In the genomic region with DNA sequence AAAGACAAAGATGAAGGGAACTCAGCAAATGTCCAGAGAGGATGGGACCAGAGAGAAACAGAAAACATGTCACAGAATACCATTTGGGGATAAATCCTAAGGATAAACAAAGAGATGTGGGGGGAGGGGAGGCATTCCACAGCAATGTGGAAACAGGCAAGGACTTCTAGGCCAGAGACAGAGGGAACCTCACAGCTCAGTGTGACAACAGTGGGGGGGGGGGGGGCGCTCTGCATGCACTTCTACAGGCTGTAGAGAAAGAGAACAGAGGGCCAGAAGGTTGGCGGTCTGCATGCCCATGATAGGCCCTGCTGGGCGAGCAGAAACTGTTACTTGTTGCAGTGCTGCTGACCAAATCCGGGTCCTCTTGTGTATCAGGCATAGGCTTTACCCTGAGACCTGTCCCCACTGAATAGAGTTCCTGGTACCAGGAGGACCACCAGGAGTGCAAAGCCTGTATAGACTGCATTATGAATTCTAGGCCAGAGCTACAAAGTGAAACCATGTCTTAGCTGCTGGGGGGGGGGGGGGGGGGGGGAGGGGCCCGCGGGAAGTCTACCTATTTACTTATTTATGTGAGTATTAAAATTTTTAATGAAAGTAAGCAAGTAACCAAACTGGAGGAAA, we compare ENCODE assay signal across 12 mouse cellular contexts. TPM values are rescaled to one million over a fixed set of nuclear protein-coding genes. Genes with fewer than 3 reads are reported as not detected.
A peak's percentile ranks its signal among the peaks of the same experiment; 100 is the strongest.
DNase-seq lines count a peak whose midpoint lies in the region; ATAC-seq and TF ChIP-seq lines count a peak whose summit lies in the region.
"Had no signal": no experiment of that assay in that cellular context is flagged by ENCODE, and none has a peak within 500 bp of the region (broad histone marks: within the 10 kb centered on the region; RNA-seq: fewer than 3 reads in every experiment).

No protein-coding gene starts in this region.

- 46% methylated on average over 4 of the region's 6 CpGs for WGBS in heart, postnatal 0 days
- WGBS in midbrain, embryonic 11.5 days = 20% methylated on average over 5 of the region's 6 CpGs
- WGBS in midbrain, embryonic 16.5 days = 26% methylated on average over 6 of the region's 6 CpGs
- WGBS in embryonic facial prominence, embryonic 12.5 days = 43% methylated on average over 3 of the region's 6 CpGs

- no peaks in the 10 kb centered on the region for H3K36me3 ChIP-seq in heart, postnatal 0 days (replicated peaks; ENCODE audit: control insufficient read depth, insufficient read depth, low read length)
- no peaks in the 10 kb centered on the region for H3K36me3 ChIP-seq in midbrain, embryonic 11.5 days (ENCODE audit: control insufficient read depth, insufficient read depth, low read length)
- H3K36me3 ChIP-seq in midbrain, embryonic 16.5 days (ENCODE audit: control insufficient read depth, insufficient read depth, low read length) = no peaks in the 10 kb centered on the region
- no peaks in the 10 kb centered on the region for H3K36me3 ChIP-seq in embryonic facial prominence, embryonic 12.5 days

- H3K9me3 ChIP-seq in heart, postnatal 0 days (replicated peaks; ENCODE audit: control insufficient read depth, low read length) = no peaks in the 10 kb centered on the region
- H3K9me3 ChIP-seq in midbrain, embryonic 11.5 days (ENCODE audit: control insufficient read depth, low read length) = no peaks in the 10 kb centered on the region
- H3K9me3 ChIP-seq in midbrain, embryonic 16.5 days (replicated peaks; ENCODE audit: control insufficient read depth, low read length, poor library complexity, severe bottlenecking) = no peaks in the 10 kb centered on the region
- H3K9me3 ChIP-seq in embryonic facial prominence, embryonic 12.5 days = no peaks in the 10 kb centered on the region

- H3K4me2 ChIP-seq in heart, postnatal 0 days (ENCODE audit: low read depth, low read length) = 0 out of 2 replicates have a peak overlapping the region, but pooled peaks have one; percentile 8
- H3K4me2 ChIP-seq in midbrain, embryonic 11.5 days = no peak overlapping the region
- no peak overlapping the region for H3K4me2 ChIP-seq in midbrain, embryonic 16.5 days (ENCODE audit: low read length)
- no peak overlapping the region for H3K4me2 ChIP-seq in embryonic facial prominence, embryonic 12.5 days (replicated peaks)

- no peak for TF ChIP-seq EP300 in heart, postnatal 0 days (IDR thresholded peaks at IDR 0.05; ENCODE audit: low read depth)

- H3K4me1 ChIP-seq in heart, postnatal 0 days (ENCODE audit: control insufficient read depth, insufficient read depth) = peaks cover 17% of the 10 kb centered on the region
- peaks cover 5% of the 10 kb centered on the region; the same call in 1 of the 2 replicates for H3K4me1 ChIP-seq in midbrain, embryonic 11.5 days (ENCODE audit: control insufficient read depth, insufficient read depth, low read length)
- H3K4me1 ChIP-seq in midbrain, embryonic 16.5 days (ENCODE audit: control insufficient read depth, insufficient read depth, low read length) = peaks cover 3% of the 10 kb centered on the region; the same call in 1 of the 2 replicates
- peaks cover 12% of the 10 kb centered on the region for H3K4me1 ChIP-seq in embryonic facial prominence, embryonic 12.5 days

- DNase-seq in heart, postnatal 0 days (ENCODE audit: low spot score) = no peak
- no peak for DNase-seq in heart, postnatal 10 days
- peak; percentile 91 for DNase-seq in midbrain, embryonic 11.5 days (ENCODE audit: low spot score, missing footprints)
- DNase-seq in retina, postnatal 1 day = peak; percentile 54
- DNase-seq in adrenal gland, adult 2 months = no peak
- DNase-seq: cerebellum, postnatal 10 days; left cerebral cortex, postnatal 4 days had no signal

- H3K27me3 ChIP-seq in heart, postnatal 0 days (ENCODE audit: control insufficient read depth, insufficient read depth, low read length) = no peaks in the 10 kb centered on the region
- H3K27me3 ChIP-seq in midbrain, embryonic 11.5 days (ENCODE audit: control insufficient read depth, insufficient read depth, low read length) = no peaks in the 10 kb centered on the region
- H3K27me3 ChIP-seq in midbrain, embryonic 16.5 days (ENCODE audit: control insufficient read depth, insufficient read depth, low read depth, low read length) = no peaks in the 10 kb centered on the region
- no peaks in the 10 kb centered on the region for H3K27me3 ChIP-seq in embryonic facial prominence, embryonic 12.5 days
- H3K27me3 ChIP-seq: CH12.LX, Patski had no signal

- H3K4me3 ChIP-seq in heart, postnatal 0 days (ENCODE audit: low read depth, low read length) = no peak overlapping the region
- H3K4me3 ChIP-seq in midbrain, embryonic 11.5 days (ENCODE audit: low read depth, low read length) = no peak overlapping the region
- H3K4me3 ChIP-seq in midbrain, embryonic 16.5 days (ENCODE audit: low read depth, low read length) = no peak overlapping the region
- no peak overlapping the region for H3K4me3 ChIP-seq in embryonic facial prominence, embryonic 12.5 days

- no peak for TF ChIP-seq CTCF in heart, postnatal 0 days (IDR thresholded peaks at IDR 0.05; ENCODE audit: low read depth)

- H3K9ac ChIP-seq in heart, postnatal 0 days (replicated peaks; ENCODE audit: low read depth, low read length) = no peak overlapping the region
- H3K9ac ChIP-seq in midbrain, embryonic 11.5 days (ENCODE audit: low read length) = no peak overlapping the region
- H3K9ac ChIP-seq in midbrain, embryonic 16.5 days (ENCODE audit: low read depth, low read length) = no peak overlapping the region
- no peak overlapping the region for H3K9ac ChIP-seq in embryonic facial prominence, embryonic 12.5 days

- H3K27ac ChIP-seq in heart, postnatal 0 days (ENCODE audit: low read depth) = no peak overlapping the region
- H3K27ac ChIP-seq in midbrain, embryonic 11.5 days (ENCODE audit: low read depth, low read length) = no peak overlapping the region
- no peak overlapping the region for H3K27ac ChIP-seq in midbrain, embryonic 16.5 days (ENCODE audit: low read length)
- H3K27ac ChIP-seq in embryonic facial prominence, embryonic 12.5 days = peak overlapping the region; percentile 41; the same call in 1 of the 2 replicates
- H3K27ac ChIP-seq: kidney, postnatal 0 days had no signal

- ATAC-seq in heart, postnatal 0 days (ENCODE audit: insufficient read depth, low read depth) = no peak
- peak; percentile 81 for ATAC-seq in midbrain, embryonic 11.5 days (ENCODE audit: low FRiP score)
- no peak for ATAC-seq in midbrain, embryonic 16.5 days
- ATAC-seq in embryonic facial prominence, embryonic 12.5 days (ENCODE audit: insufficient number of reproducible peaks, insufficient read depth, low FRiP score, low TSS enrichment) = 0 out of 2 replicates have a peak, but pooled peaks have one; percentile 28
- ATAC-seq: Patski had no signal

- intact Hi-C loops in heart, postnatal 10 days (cut with DNase I) = no loop called here

RNA-seq across cellular contexts. Expression of a gene that starts 20.0 kb away (rescaled TPM):
- 79.5 and 80.0 TPM in 2 replicates for total RNA-seq in heart, postnatal 0 days (2014; rRNA removed; ENCODE audit: low replicate concordance)
- polyA plus RNA-seq in heart, postnatal 0 days (2015; fragmentation: Nextera tagmentation; extraction: Ambion mirVana) = 103 and 105 TPM in 2 replicates
- 100 to 1,000 TPM in 1 of 2 experiments, 10 to 100 TPM in 1; 98.0 to 106 TPM for total RNA-seq in heart, postnatal 10 days (2021)
- polyA plus RNA-seq in midbrain, embryonic 11.5 days (2014; fragmentation: Nextera tagmentation; extraction: Ambion mirVana) = 40.8 and 49.3 TPM in 2 replicates
- 12.6 and 13.1 TPM in 2 replicates for polyA plus RNA-seq in midbrain, embryonic 16.5 days (2015; fragmentation: Nextera tagmentation; extraction: Ambion mirVana)
- polyA plus RNA-seq in embryonic facial prominence, embryonic 12.5 days (2016; fragmentation: Nextera tagmentation; extraction: Ambion mirVana) = 48.9 and 51.8 TPM in 2 replicates
- 100 to 1,000 TPM; 121 to 173 TPM for total RNA-seq in adrenal gland, adult 2 months (2021)
- 16.9 and 23.0 TPM in 2 replicates for polyA plus RNA-seq in adrenal gland, adult 2 months (2012; rRNA removed)

Comparison
In these comparisons a context has a peak if more than half of its experiments do, and no peak if none do; other contexts are left out.
1. ATAC-seq: peak in midbrain, embryonic 11.5 days (single experiment) and embryonic facial prominence, embryonic 12.5 days (single experiment); none in heart, postnatal 0 days (single experiment) and midbrain, embryonic 16.5 days (single experiment).
2. DNase-seq: peak in midbrain, embryonic 11.5 days (single experiment) and retina, postnatal 1 day (single experiment); none in heart, postnatal 0 days (single experiment), heart, postnatal 10 days (0 of 2) and adrenal gland, adult 2 months (single experiment).